Mouse (Mus musculus) left cerebral cortex, adult 8-10 months (tissue): ENCODE data around the gene Slc29a1. TPM values are rescaled to one million over a fixed set of nuclear protein-coding genes. Genes with fewer than 3 reads are reported as not detected.

Experiments used
- DNase-seq, 2 experiments: peaks; one replicate each; pipeline ENCODE4 v3.0.0; 2022; ENCODE audit warnings: low spot score in 2 of 2
- total RNA-seq, 4 experiments: library from RNA; stranded (reverse); gene quantifications; 2 replicates each; pipeline ENCODE4 v1.2.4; 2022

The Slc29a1 gene
- total RNA-seq, 4 experiments from 2014 or later, result 27.4 to 32.1 (median 29.5) TPM

GRCm38 (mm10) chr17:45612008-45612407 lies 12.6 kb upstream of the Slc29a1 start:
- no peak for DNase-seq

- no peak for DNase-seq
These were observed 10.9 kb upstream of the Slc29a1 start for GRCm38 (mm10) chr17:45610144-45610866.

- no peak for DNase-seq
These were observed 9.0 kb upstream of the Slc29a1 start for GRCm38 (mm10) chr17:45608396-45608795.

- DNase-seq, result no peak
These were observed 7.8 kb upstream of the Slc29a1 start for GRCm38 (mm10) chr17:45606992-45607879.

GRCm38 (mm10) chr17:45602984-45603383 lies 3.6 kb upstream of the Slc29a1 start:
- DNase-seq, result no peak

GRCm38 (mm10) chr17:45601877-45602304 lies 2.5 kb upstream of the Slc29a1 start, which contains the start of gene Mymx:
Mymx (minus strand) TSS chr17:45602102.
- no peak for DNase-seq

- DNase-seq, result no peak
These were observed 1.9 kb upstream of the Slc29a1 start for GRCm38 (mm10) chr17:45601325-45601724.

GRCm38 (mm10) chr17:45600267-45600666 lies 861 bp upstream of the Slc29a1 start:
- no peak for DNase-seq

GRCm38 (mm10) chr17:45598891-45599290 lies 515 bp downstream of the Slc29a1 start:
- no peak for DNase-seq

GRCm38 (mm10) chr17:45598376-45598775 lies 1.0 kb downstream of the Slc29a1 start:
- DNase-seq, result no peak

- DNase-seq, result no peak
These were observed 1.6 kb downstream of the Slc29a1 start for GRCm38 (mm10) chr17:45597787-45598186.

- DNase-seq, result no peak
These were observed 2.6 kb downstream of the Slc29a1 start for GRCm38 (mm10) chr17:45596631-45597396.

- no peak for DNase-seq
These were observed 3.5 kb downstream of the Slc29a1 start for GRCm38 (mm10) chr17:45595736-45596390.

- DNase-seq, result no peak
These were observed 4.3 kb downstream of the Slc29a1 start for GRCm38 (mm10) chr17:45594881-45595735.

- no peak for DNase-seq
These were observed 5.2 kb downstream of the Slc29a1 start for GRCm38 (mm10) chr17:45594195-45594594.

GRCm38 (mm10) chr17:45593479-45593878 lies 5.9 kb downstream of the Slc29a1 start:
- no peak for DNase-seq

- DNase-seq, result no peak
These were observed 6.6 kb downstream of the Slc29a1 start for GRCm38 (mm10) chr17:45592606-45593431.

GRCm38 (mm10) chr17:45591701-45592605 lies 7.5 kb downstream of the Slc29a1 start:
- DNase-seq, result no peak
